Mouse (Mus musculus): ENCODE data around the gene Mkrn2os. TPM values are rescaled to one million over a fixed set of nuclear protein-coding genes. Genes with fewer than 3 reads are reported as not detected.

The Mkrn2os gene
- polyA plus RNA-seq, 1 experiment from 2014 or later: 0.17 TPM

- H3K9ac ChIP-seq: no peak overlapping the region
- H3K9me3 ChIP-seq (replicated peaks): no peaks in the 10 kb centered on the region
- WGBS: 91% methylated on average over 9 of the region's 9 CpGs
- H3K27ac ChIP-seq: no peak overlapping the region
- no peaks in the 10 kb centered on the region for H3K4me1 ChIP-seq
- no peaks in the 10 kb centered on the region for H3K27me3 ChIP-seq
- ATAC-seq (ENCODE audit: low FRiP score): no peak
- H3K36me3 ChIP-seq: peaks cover 65% of the 10 kb centered on the region
- H3K4me3 ChIP-seq: no peak overlapping the region
- H3K4me2 ChIP-seq (replicated peaks): no peak overlapping the region
Observed at GRCm38 (mm10) chr6:115577941-115578340, 14.4 kb downstream of the Mkrn2os start.

- WGBS: 88% methylated on average over 5 of the region's 5 CpGs
- Histone ChIP-seq H3K9me3 (replicated peaks) (no peaks in the 10 kb centered on the region), H3K4me1 (no peaks in the 10 kb centered on the region), H3K27ac (no peak overlapping the region), H3K4me3 (no peak overlapping the region), H3K4me2 (replicated peaks) (no peak overlapping the region), H3K36me3 (peaks cover 67% of the 10 kb centered on the region), H3K9ac (no peak overlapping the region), H3K27me3 (no peaks in the 10 kb centered on the region)
- ATAC-seq (ENCODE audit: low FRiP score): no peak
Observed at GRCm38 (mm10) chr6:115577407-115577806, 15.0 kb downstream of the Mkrn2os start.

- H3K27ac ChIP-seq: no peak overlapping the region
- H3K4me2 ChIP-seq (replicated peaks): no peak overlapping the region
- H3K36me3 ChIP-seq: peaks cover 85% of the 10 kb centered on the region
- no peaks in the 10 kb centered on the region for H3K27me3 ChIP-seq
- H3K4me3 ChIP-seq: no peak overlapping the region
- H3K9me3 ChIP-seq (replicated peaks): no peaks in the 10 kb centered on the region
- no peaks in the 10 kb centered on the region for H3K4me1 ChIP-seq
- 92% methylated on average over 7 of the region's 7 CpGs for WGBS
- no peak for ATAC-seq (ENCODE audit: low FRiP score)
- H3K9ac ChIP-seq: no peak overlapping the region
Observed at GRCm38 (mm10) chr6:115574171-115574570, 18.2 kb downstream of the Mkrn2os start.

- Histone ChIP-seq H3K9me3 (replicated peaks) (no peaks in the 10 kb centered on the region), H3K4me2 (replicated peaks) (no peak overlapping the region), H3K27ac (no peak overlapping the region), H3K4me1 (no peaks in the 10 kb centered on the region), H3K4me3 (no peak overlapping the region), H3K27me3 (no peaks in the 10 kb centered on the region), H3K9ac (no peak overlapping the region), H3K36me3 (peaks cover 76% of the 10 kb centered on the region)
- WGBS: 91% methylated on average over 6 of the region's 6 CpGs
- no peak for ATAC-seq (ENCODE audit: low FRiP score)
Observed at GRCm38 (mm10) chr6:115565479-115566045, 26.8 kb downstream of the Mkrn2os start.

GRCm38 (mm10) chr6:115559651-115560632, 32.4 kb downstream of the Mkrn2os start:
- Histone ChIP-seq H3K9me3 (replicated peaks) (no peaks in the 10 kb centered on the region), H3K27me3 (no peaks in the 10 kb centered on the region), H3K9ac (no peak overlapping the region), H3K4me2 (replicated peaks) (no peak overlapping the region), H3K27ac (no peak overlapping the region), H3K4me1 (no peaks in the 10 kb centered on the region), H3K36me3 (peaks cover 74% of the 10 kb centered on the region), H3K4me3 (no peak overlapping the region)
- WGBS: 82% methylated on average over 21 of the region's 21 CpGs
- no peak for ATAC-seq (ENCODE audit: low FRiP score)

- H3K4me2 ChIP-seq (replicated peaks): no peak overlapping the region
- no peak for ATAC-seq (ENCODE audit: low FRiP score)
- no peaks in the 10 kb centered on the region for H3K9me3 ChIP-seq (replicated peaks)
- H3K36me3 ChIP-seq: peaks cover 83% of the 10 kb centered on the region
- no peaks in the 10 kb centered on the region for H3K27me3 ChIP-seq
- H3K4me1 ChIP-seq: no peaks in the 10 kb centered on the region
- no peak overlapping the region for H3K9ac ChIP-seq
- no peak overlapping the region for H3K27ac ChIP-seq
- 97% methylated on average over 2 of the region's 2 CpGs for WGBS
- H3K4me3 ChIP-seq: no peak overlapping the region
Observed at GRCm38 (mm10) chr6:115558176-115558575, 34.2 kb downstream of the Mkrn2os start.

GRCm38 (mm10) chr6:115555485-115555884, 36.9 kb downstream of the Mkrn2os start:
- no peak overlapping the region for H3K4me3 ChIP-seq
- no peak for ATAC-seq (ENCODE audit: low FRiP score)
- no peak overlapping the region for H3K9ac ChIP-seq
- H3K9me3 ChIP-seq (replicated peaks): no peaks in the 10 kb centered on the region
- no peaks in the 10 kb centered on the region for H3K4me1 ChIP-seq
- no peak overlapping the region for H3K4me2 ChIP-seq (replicated peaks)
- WGBS: 85% methylated on average over 5 of the region's 5 CpGs
- no peak overlapping the region for H3K27ac ChIP-seq
- no peaks in the 10 kb centered on the region for H3K27me3 ChIP-seq
- H3K36me3 ChIP-seq: peaks cover 72% of the 10 kb centered on the region

GRCm38 (mm10) chr6:115546276-115546675, 46.1 kb downstream of the Mkrn2os start:
- Histone ChIP-seq H3K27me3 (no peaks in the 10 kb centered on the region), H3K27ac (no peak overlapping the region), H3K4me3 (no peak overlapping the region), H3K9me3 (replicated peaks) (no peaks in the 10 kb centered on the region), H3K9ac (no peak overlapping the region), H3K4me1 (peaks cover 10% of the 10 kb centered on the region), H3K36me3 (peaks cover 29% of the 10 kb centered on the region), H3K4me2 (replicated peaks) (no peak overlapping the region)
- 88% methylated on average over 5 of the region's 5 CpGs for WGBS
- no peak for ATAC-seq (ENCODE audit: low FRiP score)

GRCm38 (mm10) chr6:115544442-115544970, 47.9 kb downstream of the Mkrn2os start, which contains the start of gene Tsen2:
Gene Tsen2, plus strand, starts transcription at chr6:115544664.
- H3K9me3 ChIP-seq (replicated peaks): no peaks in the 10 kb centered on the region
- under 1% methylated on average over 38 of the region's 38 CpGs for WGBS
- peaks cover 18% of the 10 kb centered on the region for H3K36me3 ChIP-seq

GRCm38 (mm10) chr6:115542341-115542740, 50.0 kb downstream of the Mkrn2os start:
- Histone ChIP-seq H3K36me3 (no peaks in the 10 kb centered on the region), H3K4me1 (peaks cover 10% of the 10 kb centered on the region), H3K9me3 (replicated peaks) (no peaks in the 10 kb centered on the region), H3K9ac (no peak overlapping the region), H3K27me3 (no peaks in the 10 kb centered on the region), H3K4me2 (replicated peaks) (no peak overlapping the region), H3K4me3 (no peak overlapping the region), H3K27ac (no peak overlapping the region)
- ATAC-seq (ENCODE audit: low FRiP score): no peak
- WGBS: 69% methylated on average over 3 of the region's 3 CpGs

More at GRCm38 (mm10) chr6:115544442-115544970, 47.9 kb downstream of the Mkrn2os start, which contains the start of gene Tsen2:
- H3K9ac ChIP-seq: peak within 1 kb of the TSS; percentile 81
- ATAC-seq (ENCODE audit: low FRiP score): peak; percentile 95
- peak within 1 kb of the TSS; percentile 72 for H3K4me3 ChIP-seq
- H3K4me2 ChIP-seq (replicated peaks): peak within 1 kb of the TSS; percentile 74
- H3K27ac ChIP-seq: peak within 1 kb of the TSS; percentile 81
- H3K4me1 ChIP-seq: peaks cover 10% of the 10 kb centered on the region
- H3K27me3 ChIP-seq: no peaks in the 10 kb centered on the region

- Histone ChIP-seq H3K4me3 (no peak overlapping the region), H3K4me2 (replicated peaks) (no peak overlapping the region), H3K36me3 (no peaks in the 10 kb centered on the region), H3K4me1 (peaks cover 10% of the 10 kb centered on the region), H3K9me3 (replicated peaks) (no peaks in the 10 kb centered on the region), H3K27ac (0 out of 2 replicates have a peak overlapping the region, but pooled peaks have one; percentile 7), H3K9ac (no peak overlapping the region), H3K27me3 (no peaks in the 10 kb centered on the region)
- WGBS: 66% methylated on average over 6 of the region's 6 CpGs
- ATAC-seq (ENCODE audit: low FRiP score): no peak
Observed at GRCm38 (mm10) chr6:115541676-115542275, 50.6 kb downstream of the Mkrn2os start.

Data from hindbrain, embryonic 12.5 days (tissue).